Mouse (Mus musculus) neural tube, embryonic 11.5 days (tissue): ENCODE data around the gene Vdr. TPM values are rescaled to one million over a fixed set of nuclear protein-coding genes. Genes with fewer than 3 reads are reported as not detected.
"Not testable (repeated sequence)": the region's sequence is repeated elsewhere in the genome, so short reads cannot be mapped to it uniquely, and the experiment has no call there.

Experiments
- ATAC-seq: fragments of 200-750 bp; cut with Nextera tagmentation; 2 replicates; pipeline ENCODE4 v1.8.0; 2017; ENCODE audit warnings: moderate number of reproducible peaks, mild to moderate bottlenecking, moderate TSS enrichment, moderate library complexity; ENCODE audit not compliant: insufficient read depth, low FRiP score, low TSS enrichment
- DNase-seq: peaks from one replicate; pipeline ENCODE4 v3.0.0-alpha.2; 2015; ENCODE audit warnings: low spot score
- H3K27ac ChIP-seq: fragments of 300-500 bp; sonication (generic); 2 replicates; pipeline ENCODE4 v1.5.1; 2014; ENCODE audit warnings: low read depth, mild to moderate bottlenecking, low read length
- H3K27me3 ChIP-seq: fragments of 300-500 bp; sonication (generic); 2 replicates; pipeline ENCODE4 v1.6.1; 2014; ENCODE audit warnings: mild to moderate bottlenecking, low read length, mixed read lengths; ENCODE audit not compliant: control insufficient read depth, insufficient read depth
- H3K36me3 ChIP-seq: fragments of 300-500 bp; sonication (generic); 2 replicates; pipeline ENCODE4 v1.6.1; 2014; ENCODE audit warnings: mild to moderate bottlenecking, low read length, moderate library complexity, mixed read lengths; ENCODE audit not compliant: control insufficient read depth, insufficient read depth
- H3K4me1 ChIP-seq: fragments of 300-500 bp; sonication (generic); 2 replicates; pipeline ENCODE4 v1.6.1; 2014; ENCODE audit warnings: low read length, mixed read lengths; ENCODE audit not compliant: control insufficient read depth, insufficient read depth
- H3K4me2 ChIP-seq: fragments of 300-500 bp; sonication (generic); 2 replicates; pipeline ENCODE4 v1.6.1; 2014; ENCODE audit warnings: low read depth, mild to moderate bottlenecking, moderate library complexity
- H3K4me3 ChIP-seq: fragments of 300-500 bp; sonication (generic); 2 replicates; pipeline ENCODE4 v1.5.1; 2014; ENCODE audit warnings: low read depth, low read length
- H3K9ac ChIP-seq: fragments of 300-500 bp; sonication (generic); 2 replicates; pipeline ENCODE4 v1.6.1; 2014; ENCODE audit warnings: mild to moderate bottlenecking, low read length
- H3K9me3 ChIP-seq: fragments of 300-500 bp; sonication (generic); 2 replicates; pipeline ENCODE4 v1.6.1; 2016; ENCODE audit warnings: low read length; ENCODE audit not compliant: control insufficient read depth
- WGBS: fragments of 180-500 bp; shearing (Covaris S2); extraction: QIAGEN DNeasy Blood & Tissue Kit; methylation state at CpG from one replicate; pipeline ENCODE4 v1.1.7; 2014; 5-methylcytosine and 5-hydroxymethylcytosine counted together
- polyA plus RNA-seq: library from polyadenylated mRNA; unstranded; fragments of >200 nt; fragmentation: Nextera tagmentation; extraction: Ambion mirVana; gene quantifications from 2 replicates; pipeline ENCODE4 v1.2.1, GENCODE M21; 2014

Gene Vdr
- polyA plus RNA-seq, 1 experiment from 2014 or later, result 0.16 TPM

GRCm38 (mm10) chr15:97880441-97880840, 30.0 kb downstream of the Vdr start:
- Histone ChIP-seq H3K27ac (no peak overlapping the region), H3K4me1 (no peaks in the 10 kb centered on the region), H3K4me3 (no peak overlapping the region), H3K36me3 (no peaks in the 10 kb centered on the region), H3K9me3 (no peaks in the 10 kb centered on the region), H3K27me3 (no peaks in the 10 kb centered on the region), H3K4me2 (no peak overlapping the region), H3K9ac (no peak overlapping the region)
- ATAC-seq, result no peak
- no peak for DNase-seq
- 88% methylated on average over 9 of the region's 9 CpGs for WGBS

DNA sequence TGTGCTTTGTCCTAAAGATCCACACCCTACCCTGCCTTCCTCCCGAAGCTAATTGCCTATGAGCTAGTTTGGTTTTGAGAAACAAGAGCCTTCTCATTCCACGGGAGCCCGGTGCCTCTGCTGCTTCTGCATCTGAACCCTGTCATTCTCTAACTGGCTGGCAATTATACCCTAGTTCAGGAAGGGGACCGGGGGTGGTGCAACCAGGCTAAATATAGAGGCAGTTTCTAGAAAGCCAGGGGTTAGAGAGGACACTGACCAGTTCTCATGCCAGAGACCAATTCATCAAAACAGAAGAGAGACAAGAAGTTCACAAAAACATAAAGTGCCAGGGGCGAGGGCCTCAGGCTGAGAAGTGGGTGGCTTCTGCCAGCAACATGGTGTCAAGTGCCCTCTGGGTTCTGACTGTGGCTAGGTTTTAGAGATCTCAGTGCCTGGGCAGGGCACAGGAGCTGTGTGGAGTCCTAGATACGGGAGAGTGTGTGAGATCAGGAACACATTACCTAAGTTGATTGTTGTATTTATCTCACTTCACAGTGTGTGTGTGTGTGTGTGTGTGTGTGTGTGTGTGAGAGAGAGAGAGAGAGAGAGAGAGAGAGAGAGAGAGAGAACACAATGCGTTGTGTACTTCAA, 31.6 kb downstream of the Vdr start:
- Histone ChIP-seq H3K4me3 (no peak overlapping the region), H3K9ac (no peak overlapping the region), H3K4me2 (no peak overlapping the region), H3K4me1 (no peaks in the 10 kb centered on the region), H3K9me3 (no peaks in the 10 kb centered on the region), H3K36me3 (no peaks in the 10 kb centered on the region), H3K27ac (no peak overlapping the region), H3K27me3 (no peaks in the 10 kb centered on the region)
- WGBS, result 75% methylated on average over 7 of the region's 7 CpGs
- no peak for DNase-seq
- no peak for ATAC-seq

DNA sequence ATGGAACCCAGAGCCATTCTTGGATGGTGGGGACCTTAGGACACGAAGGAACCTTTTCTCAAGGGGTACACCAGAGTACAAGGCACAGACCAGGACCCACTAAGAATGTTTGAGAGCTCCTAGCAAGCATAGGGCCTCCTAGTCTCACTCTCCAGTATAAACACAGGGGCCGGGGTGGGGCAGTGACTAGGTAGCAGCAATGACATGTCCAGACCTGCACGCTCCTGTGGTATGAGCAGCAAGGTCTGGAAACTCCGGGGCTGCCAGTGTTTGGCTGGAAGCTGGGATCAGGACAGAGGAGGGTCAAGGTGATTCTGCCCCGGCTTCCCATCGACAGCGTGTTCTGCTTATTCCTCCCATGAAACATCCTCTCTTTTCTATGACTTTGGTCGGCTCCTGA, 34.6 kb downstream of the Vdr start:
- Histone ChIP-seq H3K36me3 (no peaks in the 10 kb centered on the region), H3K4me2 (no peak overlapping the region), H3K4me3 (no peak overlapping the region), H3K27ac (no peak overlapping the region), H3K9ac (no peak overlapping the region), H3K4me1 (no peaks in the 10 kb centered on the region), H3K9me3 (no peaks in the 10 kb centered on the region), H3K27me3 (no peaks in the 10 kb centered on the region)
- 89% methylated on average over 8 of the region's 8 CpGs for WGBS
- DNase-seq, result no peak
- ATAC-seq, result no peak

- Histone ChIP-seq H3K4me1 (no peaks in the 10 kb centered on the region), H3K9me3 (no peaks in the 10 kb centered on the region), H3K27me3 (no peaks in the 10 kb centered on the region), H3K4me3 (no peak overlapping the region), H3K4me2 (no peak overlapping the region), H3K9ac (no peak overlapping the region), H3K27ac (no peak overlapping the region), H3K36me3 (no peaks in the 10 kb centered on the region)
- no peak for ATAC-seq
- 72% methylated on average over 9 of the region's 9 CpGs for WGBS
- no peak for DNase-seq
Measured at GRCm38 (mm10) chr15:97873717-97874116, 36.7 kb downstream of the Vdr start.

GRCm38 (mm10) chr15:97872161-97872560, 38.3 kb downstream of the Vdr start:
- Histone ChIP-seq H3K4me2 (no peak overlapping the region), H3K27ac (no peak overlapping the region), H3K9me3 (no peaks in the 10 kb centered on the region), H3K27me3 (no peaks in the 10 kb centered on the region), H3K9ac (no peak overlapping the region), H3K4me1 (no peaks in the 10 kb centered on the region), H3K36me3 (no peaks in the 10 kb centered on the region), H3K4me3 (no peak overlapping the region)
- 95% methylated on average over 8 of the region's 8 CpGs for WGBS
- ATAC-seq (no peak), DNase-seq (no peak)

DNA sequence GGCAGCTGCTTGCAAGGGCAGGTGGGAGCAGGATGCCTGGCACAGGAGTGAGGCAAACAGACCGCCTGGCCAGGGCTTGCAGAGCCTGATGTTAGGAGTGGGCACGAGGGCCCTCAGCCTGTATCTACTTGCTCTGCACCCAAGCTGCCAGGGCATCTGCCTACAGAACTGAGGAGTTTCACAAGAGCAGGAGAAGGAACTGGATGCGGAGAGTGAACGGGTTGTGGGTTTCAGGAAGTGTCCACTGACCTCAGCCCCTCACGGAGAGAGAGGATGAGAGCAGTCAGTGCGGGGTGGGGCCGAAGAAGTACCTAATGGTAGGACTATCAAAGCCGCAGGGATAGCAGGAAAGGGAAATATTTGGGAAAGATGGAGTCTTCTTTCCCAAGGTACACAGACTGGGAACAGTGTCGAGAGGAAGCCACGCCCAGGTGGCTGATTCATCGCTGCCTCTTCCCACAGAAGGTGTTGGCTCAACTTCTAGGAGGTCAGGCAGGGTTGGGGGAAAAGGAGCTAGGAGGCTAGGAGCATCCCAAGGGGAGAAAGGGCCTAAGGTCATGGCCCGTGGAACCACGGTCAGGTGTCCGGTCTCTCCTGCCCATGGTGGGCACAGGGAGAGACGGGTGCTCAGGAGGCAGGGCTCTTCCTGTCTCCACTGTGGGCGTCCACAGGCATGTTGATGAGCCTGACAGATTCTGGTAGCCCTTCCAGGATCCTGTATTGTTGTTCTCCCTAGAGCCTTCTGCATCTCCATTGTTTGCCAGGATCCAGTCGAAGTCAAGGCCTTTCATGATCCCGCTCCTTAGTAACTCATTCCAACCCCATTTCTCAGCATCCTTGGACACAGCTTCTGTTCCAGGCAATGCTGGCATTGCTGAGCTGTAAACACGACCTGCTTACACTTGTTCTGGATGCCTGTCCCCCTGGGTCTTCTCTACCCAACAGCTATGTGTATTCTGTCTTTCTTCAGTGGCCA, 39.1 kb downstream of the Vdr start:
- no peak for ATAC-seq
- Histone ChIP-seq H3K27ac (no peak overlapping the region), H3K9ac (no peak overlapping the region), H3K9me3 (no peaks in the 10 kb centered on the region), H3K27me3 (no peaks in the 10 kb centered on the region), H3K4me1 (no peaks in the 10 kb centered on the region), H3K4me2 (no peak overlapping the region), H3K4me3 (no peak overlapping the region), H3K36me3 (no peaks in the 10 kb centered on the region)
- 88% methylated on average over 19 of the region's 19 CpGs for WGBS
- DNase-seq, result no peak

- not testable (repeated sequence) for H3K9me3 ChIP-seq, ATAC-seq, H3K27ac ChIP-seq, H3K36me3 ChIP-seq, H3K4me2 ChIP-seq, H3K4me1 ChIP-seq, H3K9ac ChIP-seq, H3K4me3 ChIP-seq, DNase-seq, H3K27me3 ChIP-seq
- WGBS, result 83% methylated on average over 4 of the region's 4 CpGs
Measured at GRCm38 (mm10) chr15:97870116-97870515, 40.3 kb downstream of the Vdr start.

DNA sequence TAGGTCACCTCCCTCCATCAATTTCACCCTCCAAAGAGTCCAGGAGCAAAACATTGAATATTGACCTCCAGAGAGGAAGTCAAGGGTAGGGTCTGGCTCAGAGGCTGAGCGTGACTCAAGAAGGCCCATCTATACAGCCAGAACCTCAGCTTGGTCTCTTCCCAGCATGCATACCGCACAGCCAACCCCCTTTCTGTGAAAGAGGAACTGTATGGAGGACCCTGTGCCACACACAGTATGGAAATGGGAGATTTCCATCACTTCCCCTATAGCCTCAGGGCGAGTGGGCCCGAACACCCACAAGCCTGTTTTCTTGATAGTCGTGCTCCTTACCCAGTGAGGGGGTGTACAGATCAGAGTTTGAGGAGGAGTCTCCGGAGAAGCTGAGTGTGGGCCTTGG, 41.4 kb downstream of the Vdr start:
- Histone ChIP-seq H3K36me3 (no peaks in the 10 kb centered on the region), H3K4me1 (no peaks in the 10 kb centered on the region), H3K9ac (no peak overlapping the region), H3K27ac (no peak overlapping the region), H3K9me3 (no peaks in the 10 kb centered on the region), H3K4me2 (no peak overlapping the region), H3K27me3 (no peaks in the 10 kb centered on the region), H3K4me3 (no peak overlapping the region)
- ATAC-seq (no peak), DNase-seq (no peak)
- 87% methylated on average over 6 of the region's 6 CpGs for WGBS

DNA sequence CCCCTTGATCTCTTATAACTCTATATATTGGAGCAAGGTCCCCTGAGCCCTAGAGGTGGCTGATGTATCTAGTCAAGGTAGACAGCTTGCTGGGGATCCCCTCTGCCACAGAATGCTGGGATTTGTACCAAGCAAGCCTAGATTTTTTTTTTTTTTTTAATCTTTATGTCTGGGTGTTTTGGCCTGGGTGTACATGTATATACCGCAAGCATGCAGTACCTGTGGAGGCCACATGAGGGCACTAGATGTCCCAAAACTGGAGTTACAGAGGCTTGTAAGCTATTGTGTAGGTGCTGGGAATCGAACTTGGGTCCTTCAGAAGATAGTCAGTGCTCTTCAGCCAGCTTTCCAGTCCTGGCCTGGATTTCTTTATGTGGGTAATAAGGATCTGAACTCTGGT, 44.4 kb downstream of the Vdr start:
- Histone ChIP-seq H3K4me2 (no peak overlapping the region), H3K36me3 (no peaks in the 10 kb centered on the region), H3K27me3 (no peaks in the 10 kb centered on the region), H3K27ac (no peak overlapping the region), H3K9me3 (no peaks in the 10 kb centered on the region), H3K4me1 (no peaks in the 10 kb centered on the region), H3K4me3 (no peak overlapping the region), H3K9ac (no peak overlapping the region)
- DNase-seq (no peak), ATAC-seq (no peak)
- 98% methylated on average over 2 of the region's 2 CpGs for WGBS
